Mouse (Mus musculus) right cerebral cortex, adult 18-20 months (tissue): ENCODE results near the gene Ugt1a1.

Experiments
- DNase-seq: peaks from one replicate; pipeline ENCODE4 v3.0.0; 2022; ENCODE audit warnings: mixed read lengths

Gene Ugt1a1

DNA sequence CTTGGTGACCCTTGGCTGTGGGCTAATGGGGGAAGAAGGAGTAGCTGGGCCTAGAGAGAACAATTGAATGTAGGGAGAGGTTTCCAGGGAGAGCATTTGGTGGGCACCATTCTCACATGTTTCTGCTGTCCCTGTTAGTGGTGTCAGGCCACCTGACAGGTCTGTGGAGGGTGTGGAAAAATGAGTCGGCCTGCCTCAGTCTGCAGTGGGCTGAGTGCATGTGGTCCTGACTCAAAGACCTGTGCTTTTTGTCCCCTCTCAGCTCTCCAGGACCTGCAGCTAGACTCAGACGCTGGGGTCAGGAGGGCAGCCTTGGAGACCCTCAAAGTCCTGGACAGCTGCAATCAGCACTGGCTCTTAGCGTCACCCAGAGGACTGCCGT, 47.9 kb downstream of the Ugt1a1 start:
- no peak for DNase-seq

DNA sequence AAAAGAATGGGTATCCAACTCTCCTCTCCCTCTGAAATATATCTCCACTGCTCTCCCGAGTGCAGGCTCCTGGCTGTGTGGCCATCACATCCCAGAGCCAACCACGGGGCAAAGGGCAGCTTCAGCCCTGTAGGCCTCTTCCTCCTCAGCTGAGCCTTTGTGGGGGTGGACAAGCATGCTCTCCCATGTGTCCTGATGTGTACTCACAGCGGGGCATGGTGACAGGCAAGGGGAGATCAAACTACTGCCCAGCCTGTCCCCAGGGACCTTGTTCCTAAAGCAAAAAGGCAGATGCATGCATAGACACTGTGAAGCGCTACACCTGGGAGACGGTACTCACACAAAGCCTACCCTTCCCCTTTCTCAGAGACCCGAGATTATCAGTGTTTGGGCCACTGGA, 48.4 kb downstream of the Ugt1a1 start:
- no peak for DNase-seq

DNA sequence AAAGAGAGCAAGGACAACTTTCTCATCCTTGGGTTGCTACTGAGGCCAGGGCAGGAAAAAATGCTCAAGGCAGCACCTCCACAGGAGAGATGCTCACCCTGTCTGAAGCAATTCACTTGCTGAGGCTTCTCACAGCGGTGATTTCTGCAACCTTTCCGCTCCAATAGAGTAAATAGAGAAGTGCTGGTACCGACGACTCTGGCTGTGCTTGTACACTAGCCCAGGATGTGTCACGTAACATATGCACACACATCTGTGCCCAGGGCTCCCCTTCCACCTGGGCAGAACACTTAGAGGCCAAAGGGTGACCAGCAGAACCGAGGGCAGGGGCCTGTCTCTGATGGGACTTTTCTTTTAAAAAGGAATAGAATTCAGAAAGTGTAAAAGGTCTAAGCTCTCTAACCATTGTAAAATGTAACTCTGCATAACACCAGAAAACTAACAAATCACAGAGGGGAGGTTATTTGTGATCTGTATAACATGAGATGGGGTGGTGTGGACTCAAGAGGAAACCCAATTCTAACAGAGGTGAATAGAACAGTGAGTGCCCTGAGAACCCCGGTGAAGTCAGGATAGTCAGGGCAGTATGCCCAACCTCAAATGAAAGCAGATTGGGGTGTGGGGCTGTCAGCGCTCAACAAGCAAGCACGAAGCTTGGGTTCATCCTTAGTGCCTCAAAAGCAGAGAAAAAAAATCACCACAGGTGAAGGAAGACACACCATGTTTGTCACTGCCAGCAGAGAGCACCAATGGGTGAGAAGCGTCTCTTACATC, 49.0 kb downstream of the Ugt1a1 start:
- no peak for DNase-seq

DNA sequence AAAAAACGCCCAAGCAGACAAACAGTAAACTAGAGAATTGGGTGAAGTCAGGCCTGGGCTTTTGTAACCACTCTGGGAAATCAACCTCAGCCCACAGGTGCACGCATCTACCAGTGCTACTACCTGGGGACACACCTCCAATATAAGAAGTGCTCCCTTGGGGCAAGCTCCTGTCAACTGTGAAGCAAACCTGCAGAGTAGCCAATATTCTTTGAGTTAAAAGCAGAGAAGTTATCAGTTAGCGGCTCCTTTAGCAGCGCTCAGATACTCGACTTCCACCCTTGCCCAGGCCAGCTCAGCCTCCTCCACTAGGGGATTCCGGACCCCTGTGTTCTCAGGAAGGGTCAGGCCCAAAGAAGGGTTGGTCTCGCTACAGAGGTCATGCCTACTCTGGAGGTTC, 49.9 kb downstream of the Ugt1a1 start:
- DNase-seq, result no peak

DNA sequence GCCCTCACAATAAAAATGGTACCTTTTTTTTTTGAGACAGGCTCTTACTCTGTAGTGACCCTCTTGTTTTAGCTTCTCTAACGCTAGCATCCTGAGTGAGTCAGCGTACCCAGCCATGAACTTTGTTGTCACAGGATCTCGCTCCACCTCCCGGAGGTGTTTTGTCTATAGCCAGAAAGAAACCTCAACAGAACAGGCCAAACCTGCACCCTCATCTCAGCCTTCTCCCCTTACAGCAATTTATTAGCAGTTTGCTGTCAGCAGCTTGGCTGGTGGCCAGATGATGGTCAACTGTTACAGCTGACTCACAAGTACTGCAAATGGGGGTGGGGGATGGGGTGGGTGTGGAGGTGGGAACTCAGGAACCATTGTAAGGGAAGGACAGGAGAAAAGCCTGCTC, 50.5 kb downstream of the Ugt1a1 start:
- DNase-seq, result no peak

DNA sequence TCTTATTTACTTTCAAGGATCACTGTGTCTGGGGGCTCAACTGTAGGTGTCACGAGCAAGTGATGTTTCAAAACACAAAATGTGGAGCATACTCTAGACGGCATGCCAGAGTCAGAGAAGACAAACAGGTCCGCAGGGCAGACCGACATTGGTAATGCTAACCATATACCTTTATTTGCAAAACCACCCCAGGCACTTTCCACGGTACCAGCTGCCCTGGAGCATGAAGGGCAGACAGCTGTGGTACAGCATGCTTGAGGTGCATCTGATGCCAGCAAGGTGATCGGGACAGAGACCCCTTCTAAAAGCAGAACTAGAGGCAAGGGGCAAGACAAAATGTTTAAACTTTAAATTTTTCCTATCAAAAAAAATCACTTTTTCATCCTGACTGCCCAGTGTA, 51.2 kb downstream of the Ugt1a1 start:
- no peak for DNase-seq

DNA sequence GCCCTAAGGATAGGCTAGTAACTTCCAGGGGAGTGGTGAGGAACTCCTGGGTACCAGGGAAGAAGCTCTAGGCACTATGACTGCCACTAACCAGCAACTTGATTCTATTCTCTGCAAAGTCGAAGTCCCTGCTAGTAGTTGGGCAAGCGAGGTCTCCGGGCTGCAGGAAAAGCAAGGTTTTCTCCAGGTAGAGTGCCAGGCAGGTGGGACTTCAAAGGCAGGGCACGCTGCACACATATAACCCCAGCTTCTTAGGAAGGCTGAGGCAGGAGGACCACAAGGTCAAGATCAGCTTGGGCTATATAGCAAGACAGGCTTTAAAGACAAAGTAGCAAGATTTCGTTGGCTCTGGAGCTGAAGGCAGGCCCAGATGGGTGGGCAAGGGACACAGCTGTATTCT, 52.0 kb downstream of the Ugt1a1 start:
- no peak for DNase-seq

DNA sequence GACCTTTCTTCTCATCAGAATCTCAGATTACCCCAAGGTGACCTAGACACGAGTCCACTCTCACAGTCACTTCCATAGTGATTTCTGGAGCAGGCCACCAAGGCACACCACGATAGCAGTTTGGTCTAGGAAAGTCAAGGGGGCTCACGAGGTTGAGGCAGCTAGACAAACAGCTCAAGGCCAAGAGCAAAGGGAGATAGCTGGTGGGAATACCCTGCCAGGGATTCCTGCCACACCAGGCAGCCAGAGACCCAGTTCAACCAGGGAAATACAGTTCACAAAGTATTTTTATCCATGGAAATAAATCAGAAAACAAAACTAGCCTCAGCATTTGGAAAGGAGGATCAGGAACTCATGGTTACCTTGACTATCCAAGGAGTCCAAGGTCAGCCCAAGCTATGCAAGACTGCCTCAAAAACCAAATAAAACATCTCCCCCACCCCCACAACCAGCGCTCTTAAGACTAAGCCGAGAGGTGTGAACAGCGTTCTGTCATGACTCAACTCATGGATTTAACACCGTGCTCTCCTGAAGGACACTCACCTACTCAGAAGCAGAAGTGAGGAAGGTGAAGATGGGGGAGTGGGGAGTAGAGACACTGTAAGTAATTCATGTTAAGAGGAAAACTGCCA, 52.6 kb downstream of the Ugt1a1 start:
- no peak for DNase-seq

DNA sequence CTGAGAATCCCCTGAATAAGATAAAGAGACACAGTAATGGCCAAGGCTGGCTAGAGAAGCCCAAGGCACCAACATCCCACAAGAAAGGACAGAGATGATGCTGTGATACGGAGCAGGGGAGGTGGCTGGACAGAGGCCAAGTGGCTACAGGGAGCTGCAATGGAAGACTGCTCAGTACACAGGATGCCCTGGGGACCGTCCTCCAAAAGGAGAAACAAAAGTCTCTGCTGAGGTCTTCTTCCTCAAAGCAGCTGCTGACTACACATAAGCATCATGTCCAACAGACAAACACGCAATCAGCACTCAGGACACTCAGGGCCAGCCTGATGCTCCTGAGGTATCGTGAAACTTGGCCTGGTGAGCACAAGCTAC, 53.1 kb downstream of the Ugt1a1 start:
- DNase-seq, result no peak

DNA sequence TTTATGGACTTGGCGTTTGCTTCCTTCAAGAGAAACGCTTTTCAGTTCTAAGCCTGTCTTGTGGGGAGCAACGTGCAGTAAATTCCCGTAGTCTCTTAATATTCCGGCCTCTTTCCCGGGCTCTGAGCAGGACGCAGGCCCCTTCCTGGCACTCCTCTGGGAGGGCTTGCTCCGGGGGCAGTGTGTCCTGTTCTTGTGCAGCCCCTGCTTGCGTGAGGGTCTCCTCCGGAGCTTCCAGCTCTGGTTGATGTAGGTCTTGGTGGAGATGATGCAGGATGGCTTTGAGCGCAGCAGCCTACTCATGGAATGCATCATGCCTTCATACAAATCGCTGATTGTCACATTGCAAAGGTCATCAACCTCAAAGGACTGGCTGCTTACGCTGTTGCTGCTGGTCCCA, 54.4 kb downstream of the Ugt1a1 start:
- no peak for DNase-seq

DNA sequence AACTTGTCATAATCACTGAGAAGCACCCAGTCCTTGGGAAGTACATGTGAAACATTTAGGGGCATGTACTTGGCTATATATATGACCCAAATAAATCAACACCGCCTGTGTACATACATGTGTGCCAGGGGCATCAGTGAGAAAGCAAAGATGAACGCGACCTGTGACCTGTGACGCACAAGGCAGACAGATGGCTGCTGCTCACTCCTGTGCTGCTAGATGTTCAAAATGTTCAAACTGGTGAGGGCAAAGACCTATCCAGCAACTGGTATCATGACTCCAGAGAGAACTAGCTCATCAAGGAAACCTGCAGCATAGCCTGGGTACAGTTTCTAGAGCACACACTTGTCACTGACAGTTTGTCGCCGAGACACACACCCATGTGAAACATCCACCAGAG, 55.7 kb downstream of the Ugt1a1 start:
- DNase-seq, result no peak

DNA sequence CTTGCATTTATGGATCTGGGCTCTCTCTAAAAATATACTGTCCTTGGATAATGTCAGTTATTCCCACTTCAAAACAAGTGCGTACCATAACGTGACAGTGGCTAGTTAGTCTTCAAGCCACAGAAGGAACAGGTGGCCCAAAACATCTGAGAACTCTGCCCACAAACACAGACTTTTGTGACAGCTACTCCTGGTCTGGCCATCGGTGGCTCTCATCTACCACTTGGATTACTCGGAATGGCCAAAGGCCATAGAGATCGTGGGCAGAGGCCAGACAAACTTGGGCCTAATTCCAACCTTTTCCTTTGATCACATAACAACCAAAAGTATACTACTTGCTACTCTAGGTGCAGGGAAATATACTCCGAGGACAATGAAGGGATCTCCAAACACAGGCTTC, 56.3 kb downstream of the Ugt1a1 start:
- no peak for DNase-seq
